Mouse (Mus musculus) embryo, embryonic 9.5 days (tissue): ENCODE measurements at regions not wholly inside any gene's neighbourhood (a gene's known extent, or its start where the extent isn't known, plus 50 kb on each side); places are given as distances from the start of the nearest gene placed in this dataset.

Source experiments
- DNase-seq: peaks from one replicate; pipeline ENCODE4 v3.0.0-alpha.2; 2017; ENCODE audit errors: extremely low spot score

GRCm38 (mm10) chr17:31776949-31777607 lies 78.5 kb downstream of the Sik1 start:
- DNase-seq: peak; percentile 34

- DNase-seq: no peak
Measured at GRCm38 (mm10) chr17:31777751-31778150, 77.9 kb downstream of the Sik1 start.

- no peak for DNase-seq
Measured at GRCm38 (mm10) chr17:31779466-31779865, 76.1 kb downstream of the Sik1 start.

GRCm38 (mm10) chr17:31782251-31782650 lies 73.4 kb downstream of the Sik1 start:
- no peak for DNase-seq

GRCm38 (mm10) chr17:31783071-31783470 lies 72.5 kb downstream of the Sik1 start:
- DNase-seq: no peak

- DNase-seq: no peak
Measured at GRCm38 (mm10) chr17:31788316-31788715, 67.3 kb downstream of the Sik1 start.

GRCm38 (mm10) chr17:31789068-31789583 lies 66.5 kb downstream of the Sik1 start:
- DNase-seq: no peak

GRCm38 (mm10) chr17:31789906-31790279 lies 65.7 kb downstream of the Sik1 start:
- peak; percentile 66 for DNase-seq

- DNase-seq: peak; percentile 61
Measured at GRCm38 (mm10) chr17:31790280-31791063, 65.1 kb downstream of the Sik1 start.

GRCm38 (mm10) chr17:31791656-31792055 lies 63.9 kb downstream of the Sik1 start:
- DNase-seq: no peak

- DNase-seq: no peak
Measured at GRCm38 (mm10) chr17:31793040-31793439, 62.6 kb downstream of the Sik1 start.

- no peak for DNase-seq
Measured at GRCm38 (mm10) chr17:31793521-31793920, 62.1 kb downstream of the Sik1 start.

- DNase-seq: no peak
Measured at GRCm38 (mm10) chr17:31793964-31794363, 61.6 kb downstream of the Sik1 start.
